Mouse (Mus musculus) neural tube, embryonic 11.5 days (tissue): ENCODE measurements at regions not wholly inside any gene's neighbourhood (a gene's known extent, or its start where the extent isn't known, plus 50 kb on each side); places are given as distances from the start of the nearest gene placed in this dataset.

Source experiments
- ATAC-seq: fragments of 200-750 bp; cut with Nextera tagmentation; 2 replicates; pipeline ENCODE4 v1.8.0; 2017; ENCODE audit warnings: moderate number of reproducible peaks, mild to moderate bottlenecking, moderate TSS enrichment, moderate library complexity; ENCODE audit not compliant: insufficient read depth, low FRiP score, low TSS enrichment
- DNase-seq: peaks from one replicate; pipeline ENCODE4 v3.0.0-alpha.2; 2015; ENCODE audit warnings: low spot score
- H3K27ac ChIP-seq: fragments of 300-500 bp; sonication (generic); 2 replicates; pipeline ENCODE4 v1.5.1; 2014; ENCODE audit warnings: low read depth, mild to moderate bottlenecking, low read length
- H3K27me3 ChIP-seq: fragments of 300-500 bp; sonication (generic); 2 replicates; pipeline ENCODE4 v1.6.1; 2014; ENCODE audit warnings: mild to moderate bottlenecking, low read length, mixed read lengths; ENCODE audit not compliant: control insufficient read depth, insufficient read depth
- H3K36me3 ChIP-seq: fragments of 300-500 bp; sonication (generic); 2 replicates; pipeline ENCODE4 v1.6.1; 2014; ENCODE audit warnings: mild to moderate bottlenecking, low read length, moderate library complexity, mixed read lengths; ENCODE audit not compliant: control insufficient read depth, insufficient read depth
- H3K4me1 ChIP-seq: fragments of 300-500 bp; sonication (generic); 2 replicates; pipeline ENCODE4 v1.6.1; 2014; ENCODE audit warnings: low read length, mixed read lengths; ENCODE audit not compliant: control insufficient read depth, insufficient read depth
- H3K4me2 ChIP-seq: fragments of 300-500 bp; sonication (generic); 2 replicates; pipeline ENCODE4 v1.6.1; 2014; ENCODE audit warnings: low read depth, mild to moderate bottlenecking, moderate library complexity
- H3K4me3 ChIP-seq: fragments of 300-500 bp; sonication (generic); 2 replicates; pipeline ENCODE4 v1.5.1; 2014; ENCODE audit warnings: low read depth, low read length
- H3K9ac ChIP-seq: fragments of 300-500 bp; sonication (generic); 2 replicates; pipeline ENCODE4 v1.6.1; 2014; ENCODE audit warnings: mild to moderate bottlenecking, low read length
- H3K9me3 ChIP-seq: fragments of 300-500 bp; sonication (generic); 2 replicates; pipeline ENCODE4 v1.6.1; 2016; ENCODE audit warnings: low read length; ENCODE audit not compliant: control insufficient read depth
- WGBS: fragments of 180-500 bp; shearing (Covaris S2); extraction: QIAGEN DNeasy Blood & Tissue Kit; methylation state at CpG from one replicate; pipeline ENCODE4 v1.1.7; 2014; 5-methylcytosine and 5-hydroxymethylcytosine counted together

GRCm38 (mm10) chr9:68462755-68463154, 190.8 kb upstream of the Rora start:
- no peak overlapping the region for H3K4me2 ChIP-seq
- no peak for ATAC-seq
- no peaks in the 10 kb centered on the region for H3K9me3 ChIP-seq
- WGBS: 91% methylated on average over 5 of the region's 5 CpGs
- H3K27ac ChIP-seq: no peak overlapping the region
- DNase-seq: no peak
- H3K27me3 ChIP-seq: no peaks in the 10 kb centered on the region
- H3K4me3 ChIP-seq: no peak overlapping the region
- no peaks in the 10 kb centered on the region for H3K36me3 ChIP-seq
- H3K4me1 ChIP-seq: no peaks in the 10 kb centered on the region
- no peak overlapping the region for H3K9ac ChIP-seq

GRCm38 (mm10) chr9:68463637-68464304, 189.8 kb upstream of the Rora start:
- Histone ChIP-seq H3K9ac (no peak overlapping the region), H3K27ac (no peak overlapping the region), H3K4me3 (no peak overlapping the region), H3K36me3 (no peaks in the 10 kb centered on the region), H3K4me2 (no peak overlapping the region), H3K27me3 (no peaks in the 10 kb centered on the region), H3K4me1 (no peaks in the 10 kb centered on the region), H3K9me3 (no peaks in the 10 kb centered on the region)
- 85% methylated on average over 4 of the region's 4 CpGs for WGBS
- DNase-seq (no peak), ATAC-seq (no peak)

- no peak overlapping the region for H3K4me2 ChIP-seq
- no peak overlapping the region for H3K27ac ChIP-seq
Observed at GRCm38 (mm10) chr9:68466671-68467070, 186.9 kb upstream of the Rora start.

GRCm38 (mm10) chr9:68476391-68476790, 177.2 kb upstream of the Rora start:
- Histone ChIP-seq H3K36me3 (no peaks in the 10 kb centered on the region), H3K4me1 (no peaks in the 10 kb centered on the region), H3K27me3 (no peaks in the 10 kb centered on the region), H3K27ac (no peak overlapping the region), H3K4me3 (no peak overlapping the region), H3K4me2 (no peak overlapping the region), H3K9ac (no peak overlapping the region), H3K9me3 (no peaks in the 10 kb centered on the region)
- 94% methylated on average over 12 of the region's 12 CpGs for WGBS
- DNase-seq (no peak), ATAC-seq (no peak)

More at GRCm38 (mm10) chr9:68466671-68467070, 186.9 kb upstream of the Rora start:
- Histone ChIP-seq H3K9me3 (no peaks in the 10 kb centered on the region), H3K36me3 (no peaks in the 10 kb centered on the region), H3K27me3 (no peaks in the 10 kb centered on the region), H3K9ac (no peak overlapping the region), H3K4me3 (no peak overlapping the region), H3K4me1 (no peaks in the 10 kb centered on the region)
- WGBS: 87% methylated on average over 5 of the region's 5 CpGs
- ATAC-seq (no peak), DNase-seq (no peak)

- DNase-seq: no peak
- no peak for ATAC-seq
- Histone ChIP-seq H3K9me3 (no peaks in the 10 kb centered on the region), H3K4me2 (no peak overlapping the region), H3K4me1 (no peaks in the 10 kb centered on the region), H3K4me3 (no peak overlapping the region), H3K9ac (no peak overlapping the region), H3K36me3 (no peaks in the 10 kb centered on the region), H3K27ac (no peak overlapping the region), H3K27me3 (no peaks in the 10 kb centered on the region)
- 73% methylated on average over 3 of the region's 3 CpGs for WGBS
Observed at GRCm38 (mm10) chr9:68477466-68477865, 176.1 kb upstream of the Rora start.

GRCm38 (mm10) chr9:68486646-68487045, 166.9 kb upstream of the Rora start:
- H3K9ac ChIP-seq: no peak overlapping the region
- H3K27me3 ChIP-seq: no peaks in the 10 kb centered on the region
- H3K4me2 ChIP-seq: no peak overlapping the region
- no peak overlapping the region for H3K4me3 ChIP-seq
- no peak for DNase-seq
- no peaks in the 10 kb centered on the region for H3K4me1 ChIP-seq
- ATAC-seq: no peak
- 84% methylated on average over 5 of the region's 5 CpGs for WGBS
- no peaks in the 10 kb centered on the region for H3K36me3 ChIP-seq
- no peaks in the 10 kb centered on the region for H3K9me3 ChIP-seq
- H3K27ac ChIP-seq: no peak overlapping the region

- Histone ChIP-seq H3K4me2 (no peak overlapping the region), H3K4me1 (no peaks in the 10 kb centered on the region), H3K9me3 (no peaks in the 10 kb centered on the region), H3K4me3 (no peak overlapping the region), H3K27me3 (no peaks in the 10 kb centered on the region), H3K36me3 (no peaks in the 10 kb centered on the region), H3K9ac (no peak overlapping the region), H3K27ac (no peak overlapping the region)
- ATAC-seq: no peak
- 95% methylated on average over 2 of the region's 2 CpGs for WGBS
- no peak for DNase-seq
Observed at GRCm38 (mm10) chr9:68491151-68491550, 162.4 kb upstream of the Rora start.

GRCm38 (mm10) chr9:68521218-68521617, 132.4 kb upstream of the Rora start:
- no peak overlapping the region for H3K4me3 ChIP-seq
- ATAC-seq (no peak), DNase-seq (no peak)
- no peaks in the 10 kb centered on the region for H3K36me3 ChIP-seq
- no peak overlapping the region for H3K9ac ChIP-seq
- H3K9me3 ChIP-seq: no peaks in the 10 kb centered on the region
- H3K27me3 ChIP-seq: no peaks in the 10 kb centered on the region
- no peaks in the 10 kb centered on the region for H3K4me1 ChIP-seq
- no peak overlapping the region for H3K27ac ChIP-seq
- H3K4me2 ChIP-seq: no peak overlapping the region
- WGBS: 68% methylated on average over 5 of the region's 5 CpGs

- no peak overlapping the region for H3K27ac ChIP-seq
- DNase-seq (no peak), ATAC-seq (no peak)
- no peak overlapping the region for H3K4me3 ChIP-seq
- no peak overlapping the region for H3K9ac ChIP-seq
- no peaks in the 10 kb centered on the region for H3K27me3 ChIP-seq
- H3K9me3 ChIP-seq: no peaks in the 10 kb centered on the region
- no peak overlapping the region for H3K4me2 ChIP-seq
- WGBS: 75% methylated on average over 14 of the region's 14 CpGs
- no peaks in the 10 kb centered on the region for H3K36me3 ChIP-seq
- H3K4me1 ChIP-seq: no peaks in the 10 kb centered on the region
Observed at GRCm38 (mm10) chr9:68561767-68562552, 91.6 kb upstream of the Rora start.
